Mouse (Mus musculus): ENCODE results near the gene Gzmn.
"Not testable (repeated sequence)": the region's sequence is repeated elsewhere in the genome, so short reads cannot be mapped to it uniquely, and the experiment has no call there.

- not testable (repeated sequence) for TF ChIP-seq TAL1, GATA1 (IDR thresholded peaks at IDR 0.05; ENCODE audit: low read length)
Measured at GRCm38 (mm10) chr14:56132508-56132907, 41.9 kb downstream of the Gzmn start, which contains the start of gene Gzmd.
